Mouse (Mus musculus) forebrain, embryonic 10.5 days (tissue): Measurements from ENCODE around the gene Ippk. TPM values are rescaled to one million over a fixed set of nuclear protein-coding genes. Genes with fewer than 3 reads are reported as not detected.

Experiments used
- DNase-seq: peaks from one replicate; pipeline ENCODE4 v3.0.0-alpha.2; 2017; ENCODE audit warnings: low spot score; ENCODE audit errors: extremely low spot score
- H3K27ac ChIP-seq: fragments of 300-500 bp; sonication (generic); 2 replicates; pipeline ENCODE4 v1.5.1; 2016; ENCODE audit warnings: mild to moderate bottlenecking
- H3K27me3 ChIP-seq: fragments of 300-500 bp; sonication (generic); 2 replicates; pipeline ENCODE4 v1.6.1; 2016; ENCODE audit warnings: mild to moderate bottlenecking; ENCODE audit not compliant: poor library complexity, severe bottlenecking
- H3K36me3 ChIP-seq: fragments of 300-500 bp; sonication (generic); replicated peaks from 2 replicates; pipeline ENCODE4 v1.6.1; 2016; ENCODE audit warnings: mild to moderate bottlenecking, moderate library complexity
- H3K4me1 ChIP-seq: fragments of 300-500 bp; sonication (generic); 2 replicates; pipeline ENCODE4 v1.6.1; 2016
- H3K4me3 ChIP-seq: fragments of 300-500 bp; sonication (generic); 2 replicates; pipeline ENCODE4 v1.5.1; 2016; ENCODE audit warnings: mild to moderate bottlenecking, moderate library complexity
- H3K9me3 ChIP-seq: fragments of 300-500 bp; sonication (generic); 2 replicates; pipeline ENCODE4 v1.6.1; 2016; ENCODE audit warnings: mild to moderate bottlenecking, moderate library complexity
- WGBS: fragments of 180-500 bp; shearing (Covaris S2); methylation state at CpG from one replicate; pipeline ENCODE4 v1.1.7; 2016; 5-methylcytosine and 5-hydroxymethylcytosine counted together
- polyA plus RNA-seq: library from polyadenylated mRNA; unstranded; fragments of >200 nt; fragmentation: Nextera tagmentation; extraction: Ambion mirVana; gene quantifications from 2 replicates; pipeline ENCODE4 v1.2.1, GENCODE M21; 2016

Gene Ippk
- polyA plus RNA-seq, 1 experiment from 2014 or later: 18.7 TPM

GRCm38 (mm10) chr13:49436170-49436569 lies 15.1 kb downstream of the Ippk start:
- Histone ChIP-seq H3K4me1 (no peaks in the 10 kb centered on the region), H3K27me3 (no peaks in the 10 kb centered on the region), H3K4me3 (no peak overlapping the region), H3K27ac (no peak overlapping the region), H3K9me3 (no peaks in the 10 kb centered on the region), H3K36me3 (peaks cover 67% of the 10 kb centered on the region)
- 92% methylated on average over 4 of the region's 4 CpGs for WGBS
- DNase-seq: no peak

GRCm38 (mm10) chr13:49444451-49444850 lies 23.4 kb downstream of the Ippk start:
- H3K27me3 ChIP-seq: no peaks in the 10 kb centered on the region
- no peaks in the 10 kb centered on the region for H3K9me3 ChIP-seq
- H3K27ac ChIP-seq: no peak overlapping the region
- H3K4me1 ChIP-seq: no peaks in the 10 kb centered on the region
- peaks cover 57% of the 10 kb centered on the region for H3K36me3 ChIP-seq
- H3K4me3 ChIP-seq: no peak overlapping the region
- DNase-seq: no peak
- 97% methylated on average over 6 of the region's 6 CpGs for WGBS

- peaks cover 68% of the 10 kb centered on the region for H3K36me3 ChIP-seq
- WGBS: 54% methylated on average over 5 of the region's 5 CpGs
- no peaks in the 10 kb centered on the region for H3K9me3 ChIP-seq
- no peaks in the 10 kb centered on the region for H3K27me3 ChIP-seq
- DNase-seq: peak; percentile 75
- no peak overlapping the region for H3K4me3 ChIP-seq
- no peak overlapping the region for H3K27ac ChIP-seq
- no peaks in the 10 kb centered on the region for H3K4me1 ChIP-seq
Observed at GRCm38 (mm10) chr13:49449318-49449749, 28.3 kb downstream of the Ippk start.

GRCm38 (mm10) chr13:49460276-49460675 lies 39.2 kb downstream of the Ippk start:
- Histone ChIP-seq H3K27me3 (no peaks in the 10 kb centered on the region), H3K9me3 (no peaks in the 10 kb centered on the region), H3K4me1 (no peaks in the 10 kb centered on the region), H3K4me3 (no peak overlapping the region), H3K36me3 (peaks cover 75% of the 10 kb centered on the region), H3K27ac (no peak overlapping the region)
- WGBS: 97% methylated on average over 4 of the region's 4 CpGs
- no peak for DNase-seq

GRCm38 (mm10) chr13:49460692-49461414 lies 39.8 kb downstream of the Ippk start:
- H3K36me3 ChIP-seq: peaks cover 81% of the 10 kb centered on the region
- WGBS: 87% methylated on average over 5 of the region's 5 CpGs

GRCm38 (mm10) chr13:49461458-49462132 lies 40.5 kb downstream of the Ippk start:
- H3K4me3 ChIP-seq: no peak overlapping the region
- H3K36me3 ChIP-seq: peaks cover 81% of the 10 kb centered on the region
- WGBS: 88% methylated on average over 15 of the region's 15 CpGs
- H3K4me1 ChIP-seq: no peaks in the 10 kb centered on the region
- no peak for DNase-seq
- H3K27me3 ChIP-seq: no peaks in the 10 kb centered on the region
- no peaks in the 10 kb centered on the region for H3K9me3 ChIP-seq
- H3K27ac ChIP-seq: no peak overlapping the region

More at GRCm38 (mm10) chr13:49460692-49461414, 39.8 kb downstream of the Ippk start:
- no peaks in the 10 kb centered on the region for H3K4me1 ChIP-seq
- no peaks in the 10 kb centered on the region for H3K27me3 ChIP-seq
- H3K4me3 ChIP-seq: no peak overlapping the region
- H3K27ac ChIP-seq: no peak overlapping the region
- DNase-seq: no peak
- H3K9me3 ChIP-seq: no peaks in the 10 kb centered on the region

GRCm38 (mm10) chr13:49462921-49463320 lies 41.9 kb downstream of the Ippk start:
- Histone ChIP-seq H3K36me3 (peaks cover 74% of the 10 kb centered on the region), H3K27ac (no peak overlapping the region), H3K4me3 (no peak overlapping the region), H3K4me1 (no peaks in the 10 kb centered on the region), H3K27me3 (no peaks in the 10 kb centered on the region), H3K9me3 (no peaks in the 10 kb centered on the region)
- 96% methylated on average over 2 of the region's 2 CpGs for WGBS
- no peak for DNase-seq

- H3K9me3 ChIP-seq: no peaks in the 10 kb centered on the region
- H3K36me3 ChIP-seq: peaks cover 51% of the 10 kb centered on the region
- no peak overlapping the region for H3K27ac ChIP-seq
- H3K4me3 ChIP-seq: no peak overlapping the region
- no peaks in the 10 kb centered on the region for H3K4me1 ChIP-seq
- 94% methylated on average over 4 of the region's 4 CpGs for WGBS
- no peaks in the 10 kb centered on the region for H3K27me3 ChIP-seq
- no peak for DNase-seq
Observed at GRCm38 (mm10) chr13:49465875-49466274, 44.8 kb downstream of the Ippk start.

GRCm38 (mm10) chr13:49466393-49467075 lies 45.5 kb downstream of the Ippk start:
- Histone ChIP-seq H3K27me3 (no peaks in the 10 kb centered on the region), H3K4me3 (no peak overlapping the region), H3K9me3 (no peaks in the 10 kb centered on the region), H3K4me1 (no peaks in the 10 kb centered on the region), H3K27ac (no peak overlapping the region), H3K36me3 (peaks cover 45% of the 10 kb centered on the region)
- 86% methylated on average over 11 of the region's 11 CpGs for WGBS
- DNase-seq: no peak

GRCm38 (mm10) chr13:49467585-49467984 lies 46.5 kb downstream of the Ippk start:
- Histone ChIP-seq H3K27ac (no peak overlapping the region), H3K36me3 (peaks cover 34% of the 10 kb centered on the region), H3K4me1 (no peaks in the 10 kb centered on the region), H3K4me3 (no peak overlapping the region), H3K27me3 (no peaks in the 10 kb centered on the region), H3K9me3 (no peaks in the 10 kb centered on the region)
- no peak for DNase-seq
- WGBS: 75% methylated on average over 2 of the region's 2 CpGs

GRCm38 (mm10) chr13:49469002-49469401 lies 48.0 kb downstream of the Ippk start:
- H3K9me3 ChIP-seq: no peaks in the 10 kb centered on the region
- 96% methylated on average over 5 of the region's 5 CpGs for WGBS
- H3K4me3 ChIP-seq: no peak overlapping the region
- DNase-seq: no peak
- H3K4me1 ChIP-seq: no peaks in the 10 kb centered on the region
- no peak overlapping the region for H3K27ac ChIP-seq
- H3K36me3 ChIP-seq: peaks cover 22% of the 10 kb centered on the region
- H3K27me3 ChIP-seq: no peaks in the 10 kb centered on the region

GRCm38 (mm10) chr13:49470319-49470718 lies 49.3 kb downstream of the Ippk start:
- Histone ChIP-seq H3K4me3 (no peak overlapping the region), H3K9me3 (no peaks in the 10 kb centered on the region), H3K27ac (no peak overlapping the region), H3K36me3 (peaks cover 9% of the 10 kb centered on the region), H3K4me1 (no peaks in the 10 kb centered on the region), H3K27me3 (no peaks in the 10 kb centered on the region)
- WGBS: 84% methylated on average over 4 of the region's 4 CpGs
- DNase-seq: no peak

GRCm38 (mm10) chr13:49470806-49471205 lies 49.8 kb downstream of the Ippk start:
- no peak overlapping the region for H3K4me3 ChIP-seq
- WGBS: 81% methylated on average over 4 of the region's 4 CpGs
- H3K9me3 ChIP-seq: no peaks in the 10 kb centered on the region
- H3K27ac ChIP-seq: no peak overlapping the region
- H3K27me3 ChIP-seq: no peaks in the 10 kb centered on the region
- H3K36me3 ChIP-seq: peaks cover 4% of the 10 kb centered on the region
- DNase-seq: no peak
- H3K4me1 ChIP-seq: no peaks in the 10 kb centered on the region
